Mouse (Mus musculus): ENCODE data around the gene Rnase1. TPM values are rescaled to one million over a fixed set of nuclear protein-coding genes. Genes with fewer than 3 reads are reported as not detected.
A peak's percentile ranks its signal among the peaks of the same experiment; 100 is the strongest.
"Not testable (repeated sequence)": the region's sequence is repeated elsewhere in the genome, so short reads cannot be mapped to it uniquely, and the experiment has no call there.

Gene Rnase1
- polyA plus RNA-seq, 1 experiment from 2014 or later, result 0.14 TPM

DNA sequence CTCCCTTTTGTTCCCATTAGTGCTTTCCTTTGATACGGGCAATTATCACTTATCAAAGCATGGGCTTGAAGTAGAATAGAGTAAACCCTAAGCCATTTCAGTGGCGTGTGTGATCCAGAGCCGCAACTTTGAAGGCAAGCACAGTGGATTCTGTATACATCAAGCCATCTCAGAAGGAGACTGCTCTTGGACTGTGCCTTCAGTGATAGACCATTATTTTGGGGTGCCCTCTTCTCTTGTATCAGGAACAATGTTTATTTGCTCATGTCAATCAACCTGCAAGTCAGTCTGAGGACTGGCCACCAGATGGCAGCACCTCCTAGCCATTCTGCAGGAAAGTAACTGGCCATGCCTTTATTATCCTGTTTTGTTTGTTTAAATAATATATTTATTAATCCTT lies 43.4 kb downstream of the Rnase1 start:
- H3K9ac ChIP-seq, result no peak overlapping the region
- H3K4me2 ChIP-seq (replicated peaks), result no peak overlapping the region
- no peak for ATAC-seq (ENCODE audit: low FRiP score, low read depth)
- H3K4me3 ChIP-seq, result no peak overlapping the region
- H3K4me1 ChIP-seq, result no peaks in the 10 kb centered on the region
- no peaks in the 10 kb centered on the region for H3K9me3 ChIP-seq
- WGBS, result 63% methylated on average over 3 of the region's 3 CpGs
- 0 out of 2 replicates have a peak, but pooled peaks cover 8% of the 10 kb centered on the region for H3K36me3 ChIP-seq
- H3K27me3 ChIP-seq, result no peaks in the 10 kb centered on the region
- no peak overlapping the region for H3K27ac ChIP-seq

DNA sequence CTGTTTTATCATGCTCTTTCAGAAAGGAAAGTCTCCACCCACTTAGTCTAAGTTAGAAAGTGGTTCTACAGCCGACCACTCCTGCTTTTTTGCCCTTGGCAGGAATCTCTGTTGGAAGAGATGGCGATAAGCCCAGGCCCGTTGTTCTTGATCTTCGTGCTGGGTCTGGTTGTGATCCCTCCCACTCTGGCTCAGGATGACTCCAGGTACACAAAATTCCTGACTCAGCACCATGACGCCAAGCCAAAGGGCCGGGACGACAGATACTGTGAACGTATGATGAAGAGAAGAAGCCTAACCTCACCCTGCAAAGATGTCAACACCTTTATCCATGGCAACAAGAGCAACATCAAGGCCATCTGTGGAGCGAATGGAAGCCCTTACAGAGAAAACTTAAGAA lies 45.3 kb downstream of the Rnase1 start:
- Histone ChIP-seq H3K9me3 (no peaks in the 10 kb centered on the region), H3K36me3 (0 out of 2 replicates have a peak, but pooled peaks cover 8% of the 10 kb centered on the region), H3K4me3 (no peak overlapping the region), H3K27ac (no peak overlapping the region), H3K27me3 (no peaks in the 10 kb centered on the region), H3K4me1 (no peaks in the 10 kb centered on the region), H3K9ac (no peak overlapping the region), H3K4me2 (replicated peaks) (no peak overlapping the region)
- no peak for ATAC-seq (ENCODE audit: low FRiP score, low read depth)
- WGBS, result 71% methylated on average over 9 of the region's 9 CpGs

DNA sequence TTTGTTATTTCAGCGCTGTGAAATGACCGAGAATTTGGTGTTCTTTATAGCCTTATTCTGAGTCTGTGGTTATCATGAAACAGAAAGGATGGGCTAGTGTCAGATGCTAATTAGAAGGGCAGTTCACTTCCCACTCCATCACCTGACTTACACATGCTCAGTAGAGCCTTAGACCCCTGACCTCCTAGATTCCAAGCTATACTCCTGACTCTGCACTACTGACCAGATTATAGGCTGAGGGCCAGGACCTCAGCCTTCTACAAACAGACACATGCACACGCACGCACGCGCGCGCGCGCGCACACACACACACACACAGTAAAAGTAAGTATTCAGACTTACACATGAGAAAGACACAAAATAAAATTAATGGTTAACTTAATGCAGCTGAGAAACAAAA lies 47.7 kb downstream of the Rnase1 start:
- Histone ChIP-seq H3K4me2 (replicated peaks) (no peak overlapping the region), H3K9ac (no peak overlapping the region), H3K36me3 (no peaks in the 10 kb centered on the region), H3K9me3 (no peaks in the 10 kb centered on the region), H3K27me3 (no peaks in the 10 kb centered on the region), H3K4me1 (no peaks in the 10 kb centered on the region), H3K4me3 (no peak overlapping the region), H3K27ac (no peak overlapping the region)
- 93% methylated on average over 11 of the region's 11 CpGs for WGBS
- ATAC-seq (ENCODE audit: low FRiP score, low read depth), result no peak

DNA sequence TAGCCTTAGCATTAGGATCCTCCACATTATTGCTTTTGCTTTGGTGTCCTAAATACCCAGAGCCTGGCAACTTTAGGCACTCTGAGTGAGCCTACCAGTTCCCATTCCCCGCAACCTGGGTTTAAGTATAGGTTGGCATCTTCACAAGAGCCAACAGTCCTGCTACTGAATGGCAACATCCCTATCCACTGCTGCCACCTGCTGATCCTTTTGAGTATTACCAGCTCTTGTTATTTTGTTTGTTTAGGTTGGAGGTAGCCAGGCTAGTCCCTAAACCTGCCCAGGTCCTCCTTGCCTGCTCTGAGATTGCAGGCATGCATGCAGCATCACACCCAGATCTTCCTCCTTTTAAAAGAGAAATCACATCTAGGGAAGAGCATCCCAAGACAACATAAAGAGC lies 48.3 kb downstream of the Rnase1 start:
- not testable (repeated sequence) for H3K9me3 ChIP-seq; H3K27ac ChIP-seq; H3K4me3 ChIP-seq; H3K27me3 ChIP-seq; H3K9ac ChIP-seq; H3K4me2 ChIP-seq (replicated peaks); H3K36me3 ChIP-seq; H3K4me1 ChIP-seq
- ATAC-seq (ENCODE audit: low FRiP score, low read depth), result peak; percentile 24; the same call in 1 of the 2 replicates
- 9% methylated on average over 1 of the region's 1 CpGs for WGBS

DNA sequence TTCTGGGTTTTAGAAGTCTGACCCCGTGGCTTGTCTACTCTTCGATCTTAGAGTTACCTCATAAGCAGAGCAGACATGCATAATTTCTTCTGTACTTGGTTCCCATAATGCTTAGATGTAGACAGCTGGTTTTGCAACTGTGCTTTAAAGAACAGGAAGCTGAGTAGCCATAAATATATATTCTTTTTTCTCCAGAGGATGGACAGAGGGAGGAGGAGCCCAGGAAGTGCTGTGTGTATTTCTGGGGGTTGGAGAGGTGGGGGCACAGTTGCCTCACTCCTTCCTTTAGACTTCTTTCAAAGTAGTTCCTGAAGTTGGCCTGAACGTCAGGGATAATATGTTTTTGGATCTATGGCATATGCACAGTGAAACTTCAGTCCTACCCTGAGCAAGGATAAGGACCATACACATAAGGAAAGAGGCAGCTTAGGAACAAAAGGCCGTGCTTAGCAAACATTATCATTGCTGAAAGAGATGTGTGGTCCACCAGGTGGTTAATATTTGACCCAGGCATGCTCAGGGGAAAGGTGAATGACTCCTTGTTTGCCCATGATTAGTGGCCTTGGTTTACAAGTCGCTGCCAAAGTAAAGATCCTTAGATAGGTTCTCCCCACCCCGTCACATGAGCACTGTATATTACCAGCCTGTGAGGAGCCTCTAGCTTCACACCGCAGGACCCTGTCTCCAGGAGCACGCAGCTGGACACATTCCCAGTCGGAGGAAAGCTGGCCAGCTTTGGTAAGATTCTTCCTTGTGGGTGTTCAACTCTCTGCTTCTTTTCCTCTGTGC lies 50.7 kb downstream of the Rnase1 start:
- Histone ChIP-seq H3K36me3 (no peaks in the 10 kb centered on the region), H3K9me3 (no peaks in the 10 kb centered on the region), H3K4me3 (no peak overlapping the region), H3K4me2 (replicated peaks) (no peak overlapping the region), H3K27me3 (no peaks in the 10 kb centered on the region), H3K4me1 (peaks cover 8% of the 10 kb centered on the region; the same call in 1 of the 2 replicates), H3K9ac (no peak overlapping the region), H3K27ac (no peak overlapping the region)
- no peak for ATAC-seq (ENCODE audit: low FRiP score, low read depth)
- WGBS, result 57% methylated on average over 9 of the region's 9 CpGs

Other genes starting within 250 kb of the Rnase1 start
- gene Klhl33, start 249.3 kb downstream of the Rnase1 start, polyA plus RNA-seq (2015; fragmentation: Nextera tagmentation; extraction: Ambion mirVana), result 0.08 and 0.10 TPM in 2 replicates
- gene Osgep, start 221.9 kb downstream of the Rnase1 start, polyA plus RNA-seq (2015; fragmentation: Nextera tagmentation; extraction: Ambion mirVana), result 177 and 184 TPM in 2 replicates
- gene Apex1, start 221.8 kb downstream of the Rnase1 start, polyA plus RNA-seq (2015; fragmentation: Nextera tagmentation; extraction: Ambion mirVana), result 286 and 290 TPM in 2 replicates
- 46.8 and 47.4 TPM in 2 replicates for gene Pip4p1, start 215.9 kb downstream of the Rnase1 start, polyA plus RNA-seq (2015; fragmentation: Nextera tagmentation; extraction: Ambion mirVana)
- 51.6 and 56.9 TPM in 2 replicates for gene Pnp, start 215.7 kb downstream of the Rnase1 start, polyA plus RNA-seq (2015; fragmentation: Nextera tagmentation; extraction: Ambion mirVana)
- gene Gm49342, start 202.3 kb downstream of the Rnase1 start, polyA plus RNA-seq (2015; fragmentation: Nextera tagmentation; extraction: Ambion mirVana), result not detected in 2 replicates
- 0.37 and 0.42 TPM in 2 replicates for gene Pnp2, start 190.8 kb downstream of the Rnase1 start, polyA plus RNA-seq (2015; fragmentation: Nextera tagmentation; extraction: Ambion mirVana)
- 0.17 TPM in 1 of 2 replicates, not detected in the other for gene Rnase10, start 139.0 kb downstream of the Rnase1 start, polyA plus RNA-seq (2015; fragmentation: Nextera tagmentation; extraction: Ambion mirVana)
- gene Rnase9, start 104.9 kb downstream of the Rnase1 start, polyA plus RNA-seq (2015; fragmentation: Nextera tagmentation; extraction: Ambion mirVana), result not detected in 2 replicates
- gene Rnase11, start 96.6 kb downstream of the Rnase1 start, polyA plus RNA-seq (2015; fragmentation: Nextera tagmentation; extraction: Ambion mirVana), result not detected in 2 replicates
- not detected in 2 replicates for gene Rnase12, start 89.1 kb downstream of the Rnase1 start, polyA plus RNA-seq (2015; fragmentation: Nextera tagmentation; extraction: Ambion mirVana)
- gene Olfr750, start 72.3 kb downstream of the Rnase1 start, polyA plus RNA-seq (2015; fragmentation: Nextera tagmentation; extraction: Ambion mirVana), result 0.03 TPM in 1 of 2 replicates, not detected in the other
- 30.2 and 31.4 TPM in 2 replicates for gene Rnase4, start 55.7 kb downstream of the Rnase1 start, polyA plus RNA-seq (2015; fragmentation: Nextera tagmentation; extraction: Ambion mirVana)
- 6.7 and 7.6 TPM in 2 replicates for gene Ang, start 55.6 kb downstream of the Rnase1 start, polyA plus RNA-seq (2015; fragmentation: Nextera tagmentation; extraction: Ambion mirVana)
- not detected in 2 replicates for gene Eddm3b, start 32.4 kb downstream of the Rnase1 start, polyA plus RNA-seq (2015; fragmentation: Nextera tagmentation; extraction: Ambion mirVana)
- gene Rnase6, start 22.9 kb downstream of the Rnase1 start, polyA plus RNA-seq (2015; fragmentation: Nextera tagmentation; extraction: Ambion mirVana), result 0.97 and 1.2 TPM in 2 replicates
- not detected in 2 replicates for gene Rnase2b, start 15.5 kb upstream of the Rnase1 start, polyA plus RNA-seq (2015; fragmentation: Nextera tagmentation; extraction: Ambion mirVana)
- gene Ang2, start 52.4 kb upstream of the Rnase1 start, polyA plus RNA-seq (2015; fragmentation: Nextera tagmentation; extraction: Ambion mirVana), result not detected in 2 replicates
- not detected in 2 replicates for gene Ear14, start 56.6 kb upstream of the Rnase1 start, polyA plus RNA-seq (2015; fragmentation: Nextera tagmentation; extraction: Ambion mirVana)
- not detected in 2 replicates for gene Rnase2a, start 109.3 kb upstream of the Rnase1 start, polyA plus RNA-seq (2015; fragmentation: Nextera tagmentation; extraction: Ambion mirVana)
- not detected in 2 replicates for gene Gm7247, start 215.0 kb upstream of the Rnase1 start, polyA plus RNA-seq (2015; fragmentation: Nextera tagmentation; extraction: Ambion mirVana)

All from limb, embryonic 13.5 days (tissue).